Mouse (Mus musculus) liver, embryonic 14.5 days (tissue): Measurements from ENCODE around the gene Frmd4a.

Experiments
- CTCF ChIP-seq: IDR thresholded peaks from 2 replicates; pipeline ENCODE4 v1.5.1; 2016; ENCODE audit warnings: antibody characterized with exemption, low read depth, control low read depth
- EP300 ChIP-seq: IDR thresholded peaks from 2 replicates; pipeline ENCODE4 v1.6.1; 2016; ENCODE audit warnings: antibody characterized with exemption, low read depth

DNA sequence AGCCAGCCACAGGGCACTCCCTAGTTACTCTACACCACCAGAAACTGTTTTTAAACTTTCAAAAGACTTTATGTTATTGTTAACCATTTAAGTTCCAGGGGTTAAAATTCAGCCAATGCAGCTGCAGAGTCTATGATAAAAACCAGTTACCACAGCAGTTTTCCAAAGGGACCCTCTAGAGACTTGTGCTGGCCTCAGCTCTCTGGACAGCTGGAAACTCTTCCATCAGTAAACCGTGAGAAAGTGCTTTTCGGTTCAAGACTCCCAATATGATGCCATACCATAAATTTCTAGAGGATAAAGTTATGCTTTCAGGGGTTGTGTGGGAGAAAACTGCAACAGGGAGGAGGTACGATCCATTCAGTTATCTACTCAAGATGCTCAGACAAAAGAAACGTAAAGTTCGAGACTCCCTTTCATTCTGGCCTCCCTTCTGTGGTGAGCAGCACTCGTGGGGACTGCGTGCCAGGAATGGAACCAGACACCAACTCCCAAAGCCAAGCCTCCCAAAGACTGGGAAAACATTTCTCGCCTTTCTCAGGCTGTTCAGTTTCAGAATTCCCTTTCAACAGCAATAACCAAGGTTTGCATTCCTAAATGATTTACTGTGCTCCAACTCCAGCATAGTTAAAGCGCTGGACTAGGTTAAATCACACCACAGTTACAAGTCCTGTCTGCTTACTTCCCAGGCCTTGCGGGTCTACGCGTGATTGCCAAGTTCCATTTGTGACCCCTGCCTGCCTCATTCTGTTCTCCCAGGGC, 603.3 kb downstream of the Frmd4a start:
- TF ChIP-seq CTCF (no peak), EP300 (no peak)
